Mouse (Mus musculus): ENCODE results near the gene Ttc39a.

DNA sequence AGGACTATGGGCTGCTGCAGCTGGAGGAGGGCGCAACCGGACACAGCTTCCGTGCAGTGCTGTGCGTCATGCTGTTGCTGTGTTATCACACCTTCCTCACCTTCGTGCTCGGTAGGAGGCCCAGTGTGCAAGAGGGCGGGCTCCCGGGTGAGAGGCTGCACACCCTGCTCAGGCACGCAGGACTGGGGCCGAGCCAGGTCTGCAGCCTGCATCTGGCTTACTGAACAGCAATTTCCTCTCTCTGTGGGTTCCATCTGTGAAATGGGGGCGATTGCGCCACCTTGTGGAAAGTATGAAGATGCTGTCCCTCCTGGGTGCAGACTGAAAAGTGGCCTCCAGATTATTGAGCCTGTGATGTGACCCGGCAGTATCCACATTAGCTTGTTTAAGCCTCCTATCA, 24.4 kb downstream of the Ttc39a start:
- no peak for TF ChIP-seq POLR2A (IDR thresholded peaks at IDR 0.05; ENCODE audit: extremely low read depth, insufficient read depth, low read length)
- TF ChIP-seq CTCF (IDR thresholded peaks at IDR 0.05; ENCODE audit: extremely low read depth, insufficient read depth, low read length) = peak; percentile 60

Measured in cortical plate, adult 2 months (tissue).